ENCODE assay signal across 22 mouse cellular contexts in genomic region chr7:130221661-130222387, GRCm38 (mm10).
DNase-seq lines count a peak whose midpoint lies in the region; ATAC-seq and TF ChIP-seq lines count a peak whose summit lies in the region.
"Had no signal": no experiment of that assay in that cellular context is flagged by ENCODE, and none has a peak within 500 bp of the region (broad histone marks: within the 10 kb centered on the region; RNA-seq: fewer than 3 reads in every experiment).

No protein-coding gene starts in this region.

- TF ChIP-seq POLR2A in liver, adult 2 months (IDR thresholded peaks at IDR 0.05; ENCODE audit: extremely low read depth, insufficient read depth, low read length), result no peak
- TF ChIP-seq POLR2A in testis, adult 2 months (IDR thresholded peaks at IDR 0.05; ENCODE audit: control insufficient read depth, low read depth, low read length), result no peak

- DNase-seq in adrenal gland, adult (ENCODE audit: inconsistent age in 2 of 2, low spot score in 1 of 2), result peak; percentile 51 to 80
- DNase-seq in adrenal gland, postnatal 25 days, result no peak
- no peak for DNase-seq in liver, adult 2 months (ENCODE audit: extremely low read depth, low read depth, low spot score)
- no peak for DNase-seq in liver
- no peak for DNase-seq in testis, postnatal 10 days (ENCODE audit: low spot score)
- DNase-seq in stomach, postnatal 0 days (ENCODE audit: low spot score), result no peak
- no peak for DNase-seq in left cerebral cortex, adult 9 months (ENCODE audit: low spot score in 2 of 2)
- DNase-seq: cerebellum, adult 11 months; cerebellum, postnatal 25 days; gastrocnemius, postnatal 25 days; heart, postnatal 10 days; lung, postnatal 4 days; thymus, postnatal 25 days had no signal

- H3K9ac ChIP-seq in liver, adult 2 months (ENCODE audit: low read depth, low read length), result no peak overlapping the region
- no peak overlapping the region for H3K9ac ChIP-seq in stomach, postnatal 0 days (ENCODE audit: low read length)
- H3K9ac ChIP-seq: hindbrain, embryonic 13.5 days; limb, embryonic 13.5 days; neural tube, embryonic 15.5 days had no signal

- no peaks in the 10 kb centered on the region for H3K27me3 ChIP-seq in liver, adult 2 months (ENCODE audit: control insufficient read depth, insufficient read depth, low read length)
- no peaks in the 10 kb centered on the region for H3K27me3 ChIP-seq in testis, adult 2 months (ENCODE audit: control insufficient read depth, insufficient read depth, low read length)
- H3K27me3 ChIP-seq in stomach, postnatal 0 days (ENCODE audit: control insufficient read depth, insufficient read depth, low read length), result no peaks in the 10 kb centered on the region
- H3K27me3 ChIP-seq: hindbrain, embryonic 13.5 days had no signal

- H3K27ac ChIP-seq in liver, adult 2 months (replicated peaks; ENCODE audit: insufficient read depth, low read depth, low read length), result peak overlapping the region; percentile 65
- H3K27ac ChIP-seq in testis, adult 2 months (ENCODE audit: control insufficient read depth, insufficient read depth, low read depth, low read length), result peak overlapping the region; percentile 74
- peak overlapping the region; percentile 58 for H3K27ac ChIP-seq in stomach, postnatal 0 days (replicated peaks)
- H3K27ac ChIP-seq: hindbrain, embryonic 13.5 days; limb, embryonic 13.5 days; midbrain, embryonic 10.5 days; neural tube, embryonic 15.5 days had no signal

- no peaks in the 10 kb centered on the region for H3K9me3 ChIP-seq in stomach, postnatal 0 days (ENCODE audit: control insufficient read depth, low read length)
- H3K9me3 ChIP-seq: hindbrain, embryonic 13.5 days; limb, embryonic 13.5 days; midbrain, embryonic 10.5 days; neural tube, embryonic 15.5 days had no signal

- peaks cover 5% of the 10 kb centered on the region; the same call in 1 of the 2 replicates for H3K79me2 ChIP-seq in liver, adult 2 months (ENCODE audit: control insufficient read depth, insufficient read depth, low read length)

- TF ChIP-seq EP300 in stomach, postnatal 0 days (optimal IDR thresholded peaks at IDR 0.05), result no peak

- ATAC-seq in stomach, postnatal 0 days (ENCODE audit: low FRiP score, low TSS enrichment), result no peak
- ATAC-seq: CD4-positive, CD25-positive, alpha-beta regulatory T cell, adult 4 months; intestine, embryonic 16.5 days had no signal

- no peak overlapping the region for H3K4me3 ChIP-seq in liver, adult 2 months (ENCODE audit: insufficient read depth, low read depth, low read length)
- no peak overlapping the region for H3K4me3 ChIP-seq in testis, adult 2 months (ENCODE audit: control insufficient read depth, low read depth, low read length)
- H3K4me3 ChIP-seq in stomach, postnatal 0 days (ENCODE audit: low read depth, low read length), result no peak overlapping the region
- H3K4me3 ChIP-seq: hindbrain, embryonic 13.5 days; limb, embryonic 13.5 days; midbrain, embryonic 10.5 days; myocyte; neural tube, embryonic 15.5 days had no signal

- H3K36me3 ChIP-seq in liver, adult 2 months (ENCODE audit: control insufficient read depth, insufficient read depth, low read length), result no peaks in the 10 kb centered on the region
- no peaks in the 10 kb centered on the region for H3K36me3 ChIP-seq in testis, adult 2 months (ENCODE audit: control insufficient read depth, insufficient read depth, low read length)
- H3K36me3 ChIP-seq in stomach, postnatal 0 days (ENCODE audit: control insufficient read depth, insufficient read depth, low read length), result peaks cover 2% of the 10 kb centered on the region
- H3K36me3 ChIP-seq: G1E; hindbrain, embryonic 13.5 days; neural tube, embryonic 15.5 days had no signal

- WGBS in liver, adult 2 months, result 73% methylated on average over 17 of the region's 17 CpGs
- 56% methylated on average over 17 of the region's 17 CpGs for WGBS in stomach, postnatal 0 days

- H3K4me2 ChIP-seq in stomach, postnatal 0 days (replicated peaks; ENCODE audit: low read depth), result no peak overlapping the region
- H3K4me2 ChIP-seq: hindbrain, embryonic 13.5 days; limb, embryonic 13.5 days; neural tube, embryonic 15.5 days had no signal

- no peak for TF ChIP-seq CTCF in liver, adult 2 months (IDR thresholded peaks at IDR 0.05; ENCODE audit: low read depth, low read length)
- TF ChIP-seq CTCF in testis, adult 2 months (IDR thresholded peaks at IDR 0.05; ENCODE audit: control insufficient read depth, insufficient read depth, insufficient replicate concordance, low read depth, low read length), result no peak
- TF ChIP-seq CTCF in stomach, postnatal 0 days (IDR thresholded peaks at IDR 0.05; ENCODE audit: low read depth), result no peak

- H3K4me1 ChIP-seq in liver, adult 2 months (ENCODE audit: control insufficient read depth, insufficient read depth, low read length), result peaks cover 26% of the 10 kb centered on the region
- no peaks in the 10 kb centered on the region; the same call in 1 of the 2 replicates for H3K4me1 ChIP-seq in testis, adult 2 months (ENCODE audit: control insufficient read depth, insufficient read depth, low read length)
- H3K4me1 ChIP-seq in stomach, postnatal 0 days (replicated peaks; ENCODE audit: control insufficient read depth, insufficient read depth), result peaks cover 8% of the 10 kb centered on the region; the same call in 1 of the 2 replicates

Comparison
In these comparisons a context has a peak if more than half of its experiments do, and no peak if none do; other contexts are left out.
1. DNase-seq: peak in adrenal gland, adult (2 of 2); none in adrenal gland, postnatal 25 days (single experiment), liver, adult 2 months (single experiment), liver (single experiment), testis, postnatal 10 days (single experiment), stomach, postnatal 0 days (single experiment) and left cerebral cortex, adult 9 months (0 of 2).
2. Peak in every context shown above with its lines, with median percentiles within 50 percentile points of each other: H3K27ac ChIP-seq.